Mouse (Mus musculus) heart, embryonic 10.5 days (tissue): Measurements from ENCODE around the gene Eif2ak2. TPM values are rescaled to one million over a fixed set of nuclear protein-coding genes. Genes with fewer than 3 reads are reported as not detected.

ENCODE experiments used
- DNase-seq: peaks from one replicate; pipeline ENCODE4 v3.0.0-alpha.2; 2017; ENCODE audit warnings: low spot score
- H3K27ac ChIP-seq: fragments of 300-500 bp; sonication (generic); 2 replicates; pipeline ENCODE4 v1.5.1; 2016; ENCODE audit warnings: mild to moderate bottlenecking
- H3K27me3 ChIP-seq: fragments of 300-500 bp; sonication (generic); 2 replicates; pipeline ENCODE4 v1.6.1; 2016; ENCODE audit warnings: mild to moderate bottlenecking; ENCODE audit not compliant: poor library complexity, insufficient read depth, severe bottlenecking
- H3K36me3 ChIP-seq: fragments of 300-500 bp; sonication (generic); 2 replicates; pipeline ENCODE4 v1.6.1; 2016; ENCODE audit warnings: mild to moderate bottlenecking, moderate library complexity
- H3K4me1 ChIP-seq: fragments of 300-500 bp; sonication (generic); 2 replicates; pipeline ENCODE4 v1.6.1; 2016; ENCODE audit warnings: mild to moderate bottlenecking
- H3K4me3 ChIP-seq: fragments of 300-500 bp; sonication (generic); 2 replicates; pipeline ENCODE4 v1.5.1; 2016; ENCODE audit warnings: mild to moderate bottlenecking, moderate library complexity
- H3K9me3 ChIP-seq: fragments of 300-500 bp; sonication (generic); 2 replicates; pipeline ENCODE4 v1.6.1; 2016; ENCODE audit warnings: mild to moderate bottlenecking, moderate library complexity
- WGBS: fragments of 180-500 bp; shearing (Covaris S2); methylation state at CpG from one replicate; pipeline ENCODE4 v1.1.7; 2016; 5-methylcytosine and 5-hydroxymethylcytosine counted together
- polyA plus RNA-seq: library from polyadenylated mRNA; unstranded; fragments of >200 nt; fragmentation: Nextera tagmentation; extraction: Ambion mirVana; gene quantifications from 2 replicates; pipeline ENCODE4 v1.2.1, GENCODE M21; 2016

Gene Eif2ak2
- polyA plus RNA-seq: 7.3 and 9.7 TPM in 2 replicates

DNA sequence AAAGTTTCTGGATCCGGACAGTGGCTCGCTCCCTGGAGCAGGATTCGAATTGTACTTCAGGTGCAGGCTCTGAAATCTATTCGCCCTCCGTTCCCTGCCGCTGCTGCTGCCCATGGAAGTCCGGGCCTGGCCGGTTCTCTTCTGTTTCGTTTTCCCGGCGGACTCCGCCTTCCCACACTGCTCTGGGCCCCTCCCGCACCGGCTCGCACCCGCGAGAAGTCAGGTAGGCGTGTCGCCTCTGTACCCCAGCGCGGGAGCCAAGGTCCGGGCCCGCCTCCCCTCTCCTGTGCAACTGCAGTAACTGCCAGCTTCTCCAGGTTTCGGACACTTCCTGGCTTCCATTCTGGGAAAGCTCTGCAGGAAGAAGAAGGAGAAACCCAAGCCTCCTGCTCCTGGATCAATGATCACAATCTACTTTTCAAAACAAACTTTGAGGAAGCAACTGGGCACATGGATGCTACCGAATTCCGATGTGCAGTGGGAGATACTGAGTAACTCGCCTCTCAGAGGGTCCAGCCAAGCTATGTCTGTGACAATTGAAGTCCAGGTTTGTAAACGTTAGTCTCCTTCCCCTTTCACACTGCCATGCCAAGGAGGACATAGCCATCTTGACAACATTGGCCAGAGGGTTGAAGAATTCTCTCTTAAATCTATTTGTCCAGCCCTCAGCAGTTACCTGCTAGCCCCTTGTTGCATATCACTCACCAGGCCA, at the start of gene Eif2ak2:
Gene Eif2ak2 (minus strand): TSS at position 173 of the 712 bp plus-strand sequence.
- 2% methylated on average over 28 of the region's 28 CpGs for WGBS
- peak within 1 kb of the TSS; percentile 90 for H3K27ac ChIP-seq
- H3K4me1 ChIP-seq: peaks cover 17% of the 10 kb centered on the region
- H3K27me3 ChIP-seq: no peaks in the 10 kb centered on the region
- peak; percentile 96 for DNase-seq
- H3K4me3 ChIP-seq: peak within 1 kb of the TSS; percentile 76
- peaks cover 12% of the 10 kb centered on the region for H3K36me3 ChIP-seq
- no peaks in the 10 kb centered on the region for H3K9me3 ChIP-seq

- 52% methylated on average over 6 of the region's 6 CpGs for WGBS
- Histone ChIP-seq H3K36me3 (peaks cover 44% of the 10 kb centered on the region), H3K27me3 (no peaks in the 10 kb centered on the region), H3K4me1 (peaks cover 10% of the 10 kb centered on the region), H3K4me3 (0 out of 2 replicates have a peak overlapping the region, but pooled peaks have one; percentile 74), H3K9me3 (no peaks in the 10 kb centered on the region), H3K27ac (0 out of 2 replicates have a peak overlapping the region, but pooled peaks have one; percentile 93)
- DNase-seq: no peak
These were observed 35.3 kb upstream of the Eif2ak2 start for GRCm38 (mm10) chr17:78917696-78918095.

- Histone ChIP-seq H3K9me3 (no peaks in the 10 kb centered on the region), H3K4me1 (peaks cover 12% of the 10 kb centered on the region), H3K4me3 (peak overlapping the region; percentile 74), H3K36me3 (peaks cover 36% of the 10 kb centered on the region), H3K27ac (peak overlapping the region; percentile 93), H3K27me3 (no peaks in the 10 kb centered on the region)
- no peak for DNase-seq
- 3% methylated on average over 11 of the region's 11 CpGs for WGBS
These were observed 34.5 kb upstream of the Eif2ak2 start for GRCm38 (mm10) chr17:78916899-78917298.

DNA sequence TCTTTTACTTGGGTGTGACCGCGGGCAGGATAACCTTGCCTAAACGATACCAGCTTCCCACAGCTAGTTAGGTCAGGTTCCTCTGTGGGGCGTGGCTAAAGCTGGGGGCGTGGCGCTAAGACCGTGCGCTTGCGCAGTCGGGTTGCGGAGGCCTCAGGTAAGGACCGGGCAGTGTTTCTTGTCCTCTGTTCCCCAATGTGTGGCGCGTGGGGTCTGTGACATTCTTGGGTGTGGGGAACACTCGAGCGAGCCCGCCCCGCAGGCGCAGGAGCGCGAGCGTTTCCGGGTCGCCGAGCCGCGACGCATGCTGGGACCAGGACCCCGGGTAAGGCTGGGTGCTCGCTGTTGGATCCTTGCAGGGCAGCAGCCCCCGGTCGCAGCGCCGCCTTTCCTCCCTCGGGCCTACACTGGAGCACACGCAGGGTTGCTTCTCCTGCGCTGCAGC, 34.0 kb upstream of the Eif2ak2 start, which contains the start of gene Cebpzos:
Gene Cebpzos (plus strand): TSS at position 132 of the 445 bp plus-strand sequence.
- Histone ChIP-seq H3K27me3 (no peaks in the 10 kb centered on the region), H3K27ac (peak within 1 kb of the TSS; percentile 93), H3K36me3 (peaks cover 31% of the 10 kb centered on the region), H3K4me1 (peaks cover 12% of the 10 kb centered on the region), H3K4me3 (peak within 1 kb of the TSS; percentile 74), H3K9me3 (no peaks in the 10 kb centered on the region)
- DNase-seq: peak; percentile 97
- WGBS: 0% methylated on average over 37 of the region's 37 CpGs

DNA sequence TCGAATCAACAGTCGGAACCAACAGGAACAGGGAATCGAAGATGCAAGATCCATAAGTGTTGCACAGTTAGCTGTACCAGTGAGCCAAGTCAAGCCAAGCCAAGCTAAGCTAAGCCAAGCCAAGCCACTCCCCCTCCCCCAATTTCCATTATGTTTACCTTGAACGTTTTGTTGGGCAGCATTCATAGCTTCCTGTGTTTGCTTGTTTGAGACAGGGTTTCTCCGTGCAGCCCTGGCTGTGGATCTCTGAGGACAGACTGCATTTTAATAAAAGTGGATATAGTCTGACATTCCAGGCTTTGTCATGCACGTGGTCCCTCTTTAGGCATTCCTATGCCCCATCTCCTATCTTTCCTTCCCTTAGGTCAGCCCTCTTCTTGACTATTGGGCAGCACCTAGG, 33.4 kb upstream of the Eif2ak2 start:
- Histone ChIP-seq H3K9me3 (no peaks in the 10 kb centered on the region), H3K27me3 (no peaks in the 10 kb centered on the region), H3K4me1 (peaks cover 12% of the 10 kb centered on the region), H3K36me3 (peaks cover 24% of the 10 kb centered on the region), H3K4me3 (peak overlapping the region; percentile 74), H3K27ac (peak overlapping the region; percentile 93)
- no peak for DNase-seq
- whole genome bisulfite sequencing: 54% methylated on average over 6 of the region's 6 CpGs

DNA sequence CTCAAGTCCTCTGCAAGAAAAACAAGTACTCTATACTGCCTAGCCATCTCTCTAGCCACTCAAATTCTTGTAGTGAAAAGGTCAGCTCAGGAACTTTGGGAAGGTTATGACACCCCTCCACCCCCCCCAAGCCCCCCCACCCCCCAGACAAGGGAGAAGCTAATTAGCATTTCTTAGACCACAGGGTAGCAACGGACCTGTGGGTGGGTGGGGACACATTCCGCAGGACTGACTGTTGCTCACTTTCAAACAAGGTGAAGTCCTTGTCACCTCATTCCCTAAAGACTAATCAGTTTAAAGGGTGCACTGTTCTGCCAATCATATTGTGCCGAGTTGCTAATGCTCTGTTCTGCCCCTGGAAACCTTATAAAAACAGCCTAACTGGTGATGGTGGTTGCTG, 31.5 kb upstream of the Eif2ak2 start:
- no peak for DNase-seq
- Histone ChIP-seq H3K4me3 (no peak overlapping the region), H3K4me1 (peaks cover 12% of the 10 kb centered on the region), H3K9me3 (no peaks in the 10 kb centered on the region), H3K27ac (no peak overlapping the region), H3K36me3 (peaks cover 8% of the 10 kb centered on the region), H3K27me3 (no peaks in the 10 kb centered on the region)
- WGBS: 67% methylated on average over 3 of the region's 3 CpGs

DNA sequence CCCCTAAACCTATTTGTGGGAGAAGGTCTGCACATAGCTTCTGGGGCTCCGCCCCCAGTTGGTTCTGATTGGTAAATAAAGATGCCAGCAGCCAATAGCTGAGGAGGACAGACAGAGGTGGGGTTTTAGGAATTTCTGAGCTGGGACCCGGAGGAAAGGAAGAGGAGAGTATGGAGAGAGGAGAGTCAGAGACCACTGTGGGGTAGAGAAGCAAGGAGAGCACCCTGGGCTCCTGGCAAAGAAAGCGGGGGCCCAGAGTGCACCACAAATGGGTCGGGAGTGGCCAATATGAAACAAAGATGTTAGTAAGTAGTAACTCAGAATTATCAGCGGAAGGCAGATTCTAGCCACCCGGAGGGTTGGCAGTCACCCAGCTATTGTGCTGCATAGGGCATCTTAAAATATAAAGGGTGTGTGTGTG, 30.5 kb upstream of the Eif2ak2 start:
- 22% methylated on average over 6 of the region's 6 CpGs for WGBS
- Histone ChIP-seq H3K4me1 (peaks cover 12% of the 10 kb centered on the region), H3K27me3 (no peaks in the 10 kb centered on the region), H3K27ac (peak overlapping the region; percentile 36; the same call in 1 of the 2 replicates), H3K9me3 (no peaks in the 10 kb centered on the region), H3K4me3 (peak overlapping the region; percentile 54), H3K36me3 (no peaks in the 10 kb centered on the region)
- no peak for DNase-seq

DNA sequence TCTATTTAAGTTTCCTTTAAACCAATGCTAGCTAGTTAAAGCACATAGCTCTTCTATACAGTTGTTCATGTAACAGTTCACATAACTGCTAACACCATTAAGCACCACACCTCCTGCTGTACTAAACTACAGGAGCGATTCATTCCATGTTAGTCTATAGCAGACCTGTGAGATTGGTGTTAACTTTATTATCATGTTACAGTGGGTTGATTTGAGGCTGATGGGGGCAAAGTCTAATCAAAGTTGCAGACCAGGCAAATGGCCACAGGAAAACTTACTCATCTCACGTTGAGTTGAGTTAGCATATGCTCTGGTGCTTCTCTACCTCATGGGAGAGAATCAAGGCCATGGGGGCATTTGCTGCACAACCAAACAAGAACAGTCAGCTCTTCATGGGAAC, 27.0 kb upstream of the Eif2ak2 start:
- DNase-seq: no peak
- Histone ChIP-seq H3K4me3 (no peak overlapping the region), H3K9me3 (no peaks in the 10 kb centered on the region), H3K4me1 (peaks cover 5% of the 10 kb centered on the region), H3K27me3 (no peaks in the 10 kb centered on the region), H3K36me3 (no peaks in the 10 kb centered on the region), H3K27ac (no peak overlapping the region)
- 70% methylated on average over 2 of the region's 2 CpGs for WGBS

- no peak for DNase-seq
- WGBS: 79% methylated on average over 5 of the region's 5 CpGs
- Histone ChIP-seq H3K27me3 (no peaks in the 10 kb centered on the region), H3K4me3 (no peak within 1 kb of the TSS), H3K4me1 (no peaks in the 10 kb centered on the region), H3K9me3 (no peaks in the 10 kb centered on the region), H3K27ac (no peak within 1 kb of the TSS), H3K36me3 (no peaks in the 10 kb centered on the region)
These were observed 24.5 kb upstream of the Eif2ak2 start, which contains the start of gene Sult6b1 for GRCm38 (mm10) chr17:78906892-78907291. Gene Sult6b1, minus strand, starts transcription at chr17:78906992.

- DNase-seq: no peak
- no peak overlapping the region for H3K4me3 ChIP-seq
- H3K27me3 ChIP-seq: no peaks in the 10 kb centered on the region
- H3K4me1 ChIP-seq: no peaks in the 10 kb centered on the region
- no peak overlapping the region for H3K27ac ChIP-seq
- WGBS: 64% methylated on average over 2 of the region's 2 CpGs
- H3K36me3 ChIP-seq: no peaks in the 10 kb centered on the region
- no peaks in the 10 kb centered on the region for H3K9me3 ChIP-seq
These were observed 20.8 kb upstream of the Eif2ak2 start for GRCm38 (mm10) chr17:78903158-78903557.

DNA sequence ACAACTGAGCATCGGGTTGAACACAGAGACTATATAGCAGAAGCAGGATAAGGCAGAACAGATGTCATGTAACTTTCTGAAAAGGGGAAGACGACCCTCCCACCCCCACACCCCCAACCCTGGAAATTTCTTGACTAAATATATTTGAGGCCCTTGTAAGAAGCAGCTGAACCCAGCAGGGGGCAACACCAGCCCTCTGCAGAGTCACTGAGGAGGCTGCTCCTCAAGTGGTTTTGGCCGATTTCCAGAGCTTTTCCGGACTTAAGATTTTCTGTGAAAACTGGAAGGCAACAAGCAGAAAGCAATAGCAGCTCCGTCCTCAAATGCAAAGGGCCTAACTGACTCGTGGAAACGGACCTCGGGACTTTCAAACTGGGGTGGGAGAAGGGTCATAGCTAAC, 13.0 kb upstream of the Eif2ak2 start:
- no peaks in the 10 kb centered on the region for H3K4me1 ChIP-seq
- WGBS: 38% methylated on average over 8 of the region's 8 CpGs
- no peak for DNase-seq
- no peaks in the 10 kb centered on the region for H3K9me3 ChIP-seq
- H3K4me3 ChIP-seq: no peak overlapping the region
- no peaks in the 10 kb centered on the region for H3K36me3 ChIP-seq
- H3K27me3 ChIP-seq: no peaks in the 10 kb centered on the region
- no peak overlapping the region for H3K27ac ChIP-seq

- no peak for DNase-seq
- no peaks in the 10 kb centered on the region for H3K9me3 ChIP-seq
- no peak overlapping the region for H3K27ac ChIP-seq
- H3K36me3 ChIP-seq: no peaks in the 10 kb centered on the region
- no peaks in the 10 kb centered on the region for H3K27me3 ChIP-seq
- WGBS: 82% methylated on average over 7 of the region's 7 CpGs
- H3K4me1 ChIP-seq: no peaks in the 10 kb centered on the region
- H3K4me3 ChIP-seq: no peak overlapping the region
These were observed 12.6 kb upstream of the Eif2ak2 start for GRCm38 (mm10) chr17:78894991-78895390.

DNA sequence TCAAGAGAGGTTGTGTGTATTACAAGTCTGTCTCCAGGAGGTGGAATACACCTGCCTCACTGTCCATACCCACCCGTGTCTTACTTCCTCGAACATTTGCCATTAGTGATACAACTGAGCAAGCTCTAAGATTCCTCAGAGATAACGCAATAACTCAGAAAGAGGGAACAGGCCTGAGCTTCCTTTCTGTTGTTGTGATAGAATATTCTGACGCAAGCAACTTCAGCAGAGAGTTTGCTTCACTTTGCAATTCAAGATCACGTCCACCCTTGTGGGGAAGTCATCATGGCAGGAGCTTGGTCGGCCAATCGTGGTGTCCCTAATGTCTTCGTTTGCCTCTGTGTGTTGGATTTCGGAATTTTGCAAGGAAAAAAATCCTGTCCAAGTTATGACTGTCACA, 8.6 kb upstream of the Eif2ak2 start:
- H3K4me1 ChIP-seq: no peaks in the 10 kb centered on the region
- H3K4me3 ChIP-seq: no peak overlapping the region
- no peaks in the 10 kb centered on the region for H3K27me3 ChIP-seq
- no peaks in the 10 kb centered on the region for H3K36me3 ChIP-seq
- DNase-seq: no peak
- 78% methylated on average over 9 of the region's 9 CpGs for WGBS
- no peaks in the 10 kb centered on the region for H3K9me3 ChIP-seq
- H3K27ac ChIP-seq: no peak overlapping the region
